Mouse (Mus musculus) limb, embryonic 12.5 days (tissue): Measurements from ENCODE around the gene Pphln1. TPM values are rescaled to one million over a fixed set of nuclear protein-coding genes. Genes with fewer than 3 reads are reported as not detected.

Source experiments
- ATAC-seq: fragments of 200-750 bp; cut with Nextera tagmentation; 2 replicates; pipeline ENCODE4 v1.8.0; 2017; ENCODE audit warnings: low read depth, moderate TSS enrichment; ENCODE audit not compliant: insufficient number of reproducible peaks, insufficient read depth, low FRiP score, low TSS enrichment
- H3K27ac ChIP-seq: fragments of 300-500 bp; sonication (generic); 2 replicates; pipeline ENCODE4 v1.5.1; 2016; ENCODE audit warnings: mild to moderate bottlenecking, moderate library complexity
- H3K27me3 ChIP-seq: fragments of 300-500 bp; sonication (generic); 2 replicates; pipeline ENCODE4 v1.6.1; 2016; ENCODE audit warnings: mild to moderate bottlenecking, moderate library complexity
- H3K36me3 ChIP-seq: fragments of 300-500 bp; sonication (generic); 2 replicates; pipeline ENCODE4 v1.6.1; 2016; ENCODE audit warnings: mild to moderate bottlenecking, moderate library complexity
- H3K4me1 ChIP-seq: fragments of 300-500 bp; sonication (generic); replicated peaks from 2 replicates; pipeline ENCODE4 v1.6.1; 2016
- H3K4me2 ChIP-seq: fragments of 300-500 bp; sonication (generic); 2 replicates; pipeline ENCODE4 v1.6.1; 2016; ENCODE audit warnings: mild to moderate bottlenecking, moderate library complexity
- H3K4me3 ChIP-seq: fragments of 300-500 bp; sonication (generic); replicated peaks from 2 replicates; pipeline ENCODE4 v1.5.1; 2016; ENCODE audit warnings: mild to moderate bottlenecking
- H3K9ac ChIP-seq: fragments of 300-500 bp; sonication (generic); replicated peaks from 2 replicates; pipeline ENCODE4 v1.6.1; 2016; ENCODE audit warnings: mild to moderate bottlenecking, moderate library complexity
- H3K9me3 ChIP-seq: fragments of 300-500 bp; sonication (generic); 2 replicates; pipeline ENCODE4 v1.6.1; 2016; ENCODE audit warnings: mild to moderate bottlenecking, moderate library complexity
- WGBS: fragments of 180-500 bp; shearing (Covaris S2); methylation state at CpG from one replicate; pipeline ENCODE4 v1.1.7; 2016; 5-methylcytosine and 5-hydroxymethylcytosine counted together
- polyA plus RNA-seq: library from polyadenylated mRNA; unstranded; fragments of >200 nt; fragmentation: Nextera tagmentation; extraction: Ambion mirVana; gene quantifications from 2 replicates; pipeline ENCODE4 v1.2.1, GENCODE M21; 2016

The Pphln1 gene
- polyA plus RNA-seq, 1 experiment from 2014 or later: 84.7 TPM

DNA sequence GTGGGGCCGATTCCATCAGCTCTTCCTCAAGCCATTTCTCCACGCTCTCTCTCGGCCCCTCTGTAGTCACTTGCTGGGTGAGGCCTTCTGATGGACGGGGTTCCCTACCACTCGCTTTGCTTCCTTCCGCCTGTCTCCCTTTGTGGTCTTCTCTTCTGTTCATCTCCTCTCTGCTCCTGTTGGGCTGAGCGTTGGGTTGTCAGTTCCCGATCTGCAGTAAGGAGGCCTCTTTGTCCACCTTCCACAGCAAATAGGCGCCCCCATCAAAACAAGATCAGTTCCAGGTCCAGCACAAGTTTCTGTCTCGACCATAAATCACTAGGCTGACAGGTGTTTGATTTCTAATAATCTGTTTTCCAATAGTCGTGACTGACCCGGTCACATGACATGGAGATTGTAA is 37.8 kb downstream of the Pphln1 start:
- WGBS: 85% methylated on average over 12 of the region's 12 CpGs
- Histone ChIP-seq H3K9me3 (no peaks in the 10 kb centered on the region), H3K9ac (no peak overlapping the region), H3K36me3 (peaks cover 43% of the 10 kb centered on the region), H3K27me3 (no peaks in the 10 kb centered on the region), H3K4me2 (no peak overlapping the region), H3K4me3 (no peak overlapping the region), H3K4me1 (peaks cover 8% of the 10 kb centered on the region), H3K27ac (no peak overlapping the region)
- ATAC-seq: no peak

- Histone ChIP-seq H3K9ac (no peak overlapping the region), H3K27me3 (no peaks in the 10 kb centered on the region), H3K4me3 (no peak overlapping the region), H3K4me2 (no peak overlapping the region), H3K9me3 (peaks cover 2% of the 10 kb centered on the region; the same call in 1 of the 2 replicates), H3K27ac (no peak overlapping the region), H3K36me3 (peaks cover 50% of the 10 kb centered on the region), H3K4me1 (peaks cover 7% of the 10 kb centered on the region)
- WGBS: 35% methylated on average over 5 of the region's 5 CpGs
- ATAC-seq: no peak
Observed at GRCm38 (mm10) chr15:93438663-93439062, 40.5 kb downstream of the Pphln1 start.

DNA sequence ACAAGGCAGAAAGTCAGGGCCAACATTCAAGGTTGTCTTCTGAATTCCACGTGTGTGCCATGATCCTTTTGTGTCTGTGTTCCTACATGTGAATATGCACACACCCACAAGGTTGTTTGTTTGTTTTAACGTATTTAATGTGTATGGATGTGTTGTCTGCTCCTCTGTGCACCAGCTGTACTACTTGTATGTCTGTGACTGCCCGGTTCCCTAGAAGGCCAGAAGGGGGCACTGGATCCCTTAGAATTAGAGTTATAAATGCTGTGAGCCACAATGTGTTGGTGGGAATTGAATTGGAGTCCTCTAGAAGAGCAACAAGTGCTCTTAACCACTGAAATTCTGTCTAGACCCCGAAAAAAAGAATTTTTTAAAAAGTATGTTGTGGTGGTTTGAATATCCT is 44.1 kb downstream of the Pphln1 start:
- H3K9ac ChIP-seq: no peak overlapping the region
- 88% methylated on average over 4 of the region's 4 CpGs for whole genome bisulfite sequencing
- H3K27me3 ChIP-seq: no peaks in the 10 kb centered on the region
- no peaks in the 10 kb centered on the region for H3K4me1 ChIP-seq
- H3K36me3 ChIP-seq: peaks cover 68% of the 10 kb centered on the region
- H3K4me2 ChIP-seq: no peak overlapping the region
- no peak for ATAC-seq
- H3K4me3 ChIP-seq: no peak overlapping the region
- H3K27ac ChIP-seq: no peak overlapping the region
- H3K9me3 ChIP-seq: peaks cover 2% of the 10 kb centered on the region; the same call in 1 of the 2 replicates

- H3K36me3 ChIP-seq: peaks cover 63% of the 10 kb centered on the region
- H3K27me3 ChIP-seq: no peaks in the 10 kb centered on the region
- no peak for ATAC-seq
- no peak overlapping the region for H3K4me2 ChIP-seq
- H3K9me3 ChIP-seq: peaks cover 2% of the 10 kb centered on the region; the same call in 1 of the 2 replicates
- no peak overlapping the region for H3K27ac ChIP-seq
- no peak overlapping the region for H3K4me3 ChIP-seq
- H3K4me1 ChIP-seq: no peaks in the 10 kb centered on the region
- no peak overlapping the region for H3K9ac ChIP-seq
- WGBS: 90% methylated on average over 6 of the region's 6 CpGs
Observed at GRCm38 (mm10) chr15:93443676-93444075, 45.5 kb downstream of the Pphln1 start.

DNA sequence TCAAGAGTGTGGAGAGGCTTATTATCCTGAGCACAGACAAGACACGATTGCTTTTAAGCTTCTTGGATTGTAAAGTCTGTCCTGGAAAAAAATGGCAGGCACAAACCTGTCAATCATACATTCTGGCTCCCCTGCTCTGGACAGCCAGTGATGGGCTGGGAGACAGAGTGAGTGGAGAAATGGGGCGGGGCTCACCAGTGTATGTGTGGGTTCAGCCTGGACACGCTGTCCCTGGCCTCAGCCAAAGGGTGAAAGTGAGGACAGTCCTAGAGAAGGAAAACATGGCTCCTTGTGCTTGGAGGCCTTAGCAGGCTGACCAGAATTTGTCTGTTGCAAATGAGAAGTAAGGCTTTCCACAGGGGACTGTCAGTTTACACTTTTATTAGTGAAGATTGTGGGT is 50.7 kb downstream of the Pphln1 start:
- H3K36me3 ChIP-seq: peaks cover 45% of the 10 kb centered on the region
- 88% methylated on average over 3 of the region's 3 CpGs for WGBS

GRCm38 (mm10) chr15:93453296-93453695 is 55.1 kb downstream of the Pphln1 start:
- Histone ChIP-seq H3K4me1 (no peaks in the 10 kb centered on the region), H3K27me3 (no peaks in the 10 kb centered on the region), H3K4me3 (no peak overlapping the region), H3K27ac (no peak overlapping the region), H3K9ac (no peak overlapping the region), H3K36me3 (peaks cover 44% of the 10 kb centered on the region), H3K9me3 (no peaks in the 10 kb centered on the region), H3K4me2 (no peak overlapping the region)
- ATAC-seq: no peak
- WGBS: 85% methylated on average over 1 of the region's 1 CpGs

More for the DNA sequence above, 50.7 kb downstream of the Pphln1 start:
- Histone ChIP-seq H3K4me3 (no peak overlapping the region), H3K4me1 (no peaks in the 10 kb centered on the region), H3K4me2 (no peak overlapping the region), H3K9ac (no peak overlapping the region), H3K9me3 (no peaks in the 10 kb centered on the region), H3K27ac (peak overlapping the region; percentile 23; the same call in 1 of the 2 replicates), H3K27me3 (no peaks in the 10 kb centered on the region)
- ATAC-seq: no peak

DNA sequence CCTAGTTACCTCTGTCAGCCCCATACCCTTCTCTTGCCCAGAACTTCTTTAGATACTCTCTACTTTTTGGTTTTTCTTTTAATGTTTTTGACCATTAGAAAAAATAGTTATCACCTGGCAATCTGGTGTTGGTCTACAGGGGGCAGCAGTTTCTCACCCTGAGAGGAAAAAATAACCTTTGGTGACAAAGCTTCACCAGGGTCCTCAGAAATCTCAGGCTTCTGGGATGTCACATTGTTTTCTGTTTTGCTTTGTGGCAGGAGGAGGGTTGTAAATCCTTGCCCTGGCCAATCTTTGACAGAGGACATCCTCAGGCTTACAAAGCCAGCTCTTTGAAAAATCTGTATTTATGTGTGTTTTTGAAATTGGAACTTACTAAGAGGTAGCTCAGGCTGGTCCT is 57.9 kb downstream of the Pphln1 start:
- H3K27me3 ChIP-seq: no peaks in the 10 kb centered on the region
- H3K4me2 ChIP-seq: no peak overlapping the region
- ATAC-seq: no peak
- H3K4me3 ChIP-seq: no peak overlapping the region
- H3K4me1 ChIP-seq: no peaks in the 10 kb centered on the region
- H3K9ac ChIP-seq: no peak overlapping the region
- H3K9me3 ChIP-seq: no peaks in the 10 kb centered on the region
- H3K36me3 ChIP-seq: peaks cover 50% of the 10 kb centered on the region
- H3K27ac ChIP-seq: no peak overlapping the region

DNA sequence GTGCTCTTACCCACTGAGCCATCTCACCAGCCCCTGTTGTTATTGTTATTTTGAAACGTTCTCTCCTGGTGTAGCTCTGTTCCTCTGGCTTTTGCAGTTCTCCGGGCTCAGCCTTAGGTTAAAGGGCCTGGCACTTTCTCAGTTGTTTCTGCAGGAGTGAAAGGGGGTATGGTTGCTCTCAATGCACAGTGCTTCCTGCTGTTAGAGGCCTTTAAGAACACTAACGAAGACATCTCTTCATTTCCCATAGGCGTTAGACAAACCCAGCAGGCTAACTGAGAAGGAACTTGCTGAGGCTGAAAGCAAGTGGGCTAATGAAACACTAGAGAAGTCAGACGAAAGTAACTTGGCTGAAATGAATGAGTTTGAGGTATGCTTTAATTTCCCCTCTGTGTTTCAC is 61.3 kb downstream of the Pphln1 start:
- Histone ChIP-seq H3K36me3 (peaks cover 43% of the 10 kb centered on the region), H3K9me3 (no peaks in the 10 kb centered on the region), H3K27me3 (no peaks in the 10 kb centered on the region), H3K27ac (no peak overlapping the region), H3K4me1 (no peaks in the 10 kb centered on the region), H3K4me2 (no peak overlapping the region), H3K4me3 (no peak overlapping the region), H3K9ac (no peak overlapping the region)
- WGBS: 53% methylated on average over 5 of the region's 5 CpGs
- no peak for ATAC-seq

GRCm38 (mm10) chr15:93461066-93461465 is 62.9 kb downstream of the Pphln1 start:
- H3K27ac ChIP-seq: no peak overlapping the region
- no peak overlapping the region for H3K4me2 ChIP-seq
- no peak overlapping the region for H3K9ac ChIP-seq
- H3K9me3 ChIP-seq: no peaks in the 10 kb centered on the region
- 94% methylated on average over 23 of the region's 23 CpGs for WGBS
- H3K36me3 ChIP-seq: peaks cover 47% of the 10 kb centered on the region
- ATAC-seq: no peak
- H3K4me3 ChIP-seq: no peak overlapping the region
- H3K27me3 ChIP-seq: no peaks in the 10 kb centered on the region
- H3K4me1 ChIP-seq: no peaks in the 10 kb centered on the region

GRCm38 (mm10) chr15:93471651-93472050 is 73.5 kb downstream of the Pphln1 start:
- Histone ChIP-seq H3K36me3 (peaks cover 10% of the 10 kb centered on the region), H3K4me1 (peaks cover 24% of the 10 kb centered on the region), H3K27ac (no peak overlapping the region), H3K9ac (no peak overlapping the region), H3K4me2 (no peak overlapping the region), H3K4me3 (no peak overlapping the region), H3K27me3 (no peaks in the 10 kb centered on the region), H3K9me3 (no peaks in the 10 kb centered on the region)
- 74% methylated on average over 12 of the region's 12 CpGs for WGBS
- ATAC-seq: no peak

GRCm38 (mm10) chr15:93472089-93472488 is 73.9 kb downstream of the Pphln1 start:
- Histone ChIP-seq H3K27ac (no peak overlapping the region), H3K27me3 (no peaks in the 10 kb centered on the region), H3K4me1 (peaks cover 29% of the 10 kb centered on the region), H3K9me3 (no peaks in the 10 kb centered on the region), H3K4me2 (no peak overlapping the region), H3K36me3 (peaks cover 8% of the 10 kb centered on the region), H3K9ac (no peak overlapping the region), H3K4me3 (no peak overlapping the region)
- no peak for ATAC-seq
- 36% methylated on average over 1 of the region's 1 CpGs for WGBS

- Histone ChIP-seq H3K4me3 (no peak overlapping the region), H3K4me2 (no peak overlapping the region), H3K27me3 (no peaks in the 10 kb centered on the region), H3K9me3 (no peaks in the 10 kb centered on the region), H3K4me1 (peaks cover 32% of the 10 kb centered on the region), H3K36me3 (peaks cover 3% of the 10 kb centered on the region; the same call in 1 of the 2 replicates), H3K9ac (no peak overlapping the region), H3K27ac (no peak overlapping the region)
- no peak for ATAC-seq
- whole genome bisulfite sequencing: 86% methylated on average over 3 of the region's 3 CpGs
Observed at GRCm38 (mm10) chr15:93474277-93474676, 76.1 kb downstream of the Pphln1 start.
